Mouse (Mus musculus) layer of hippocampus, postnatal 36 days (tissue): ENCODE data around the gene Nfkb2. TPM values are rescaled to one million over a fixed set of nuclear protein-coding genes. Genes with fewer than 3 reads are reported as not detected.

Experiments used
- DNase-seq, 2 experiments: peaks; one replicate each; pipeline ENCODE4 v3.0.0; 2022
- total RNA-seq, 2 experiments: library from RNA; stranded (reverse); gene quantifications; 2 replicates each; pipeline ENCODE4 v1.2.3; 2021

Nfkb2 gene
- total RNA-seq, 2 experiments from 2014 or later = 1.9 to 3.2 TPM

GRCm38 (mm10) chr19:46308706-46309435 lies 4.8 kb downstream of the Nfkb2 start:
- peak; percentile 85 to 87 for DNase-seq

GRCm38 (mm10) chr19:46309651-46310305 lies 5.7 kb downstream of the Nfkb2 start:
- DNase-seq = peak in 1 of 2 experiments; percentile 15

- no peak for DNase-seq
These were observed 6.3 kb downstream of the Nfkb2 start for GRCm38 (mm10) chr19:46310312-46310865.

GRCm38 (mm10) chr19:46311341-46311740 lies 7.2 kb downstream of the Nfkb2 start:
- no peak for DNase-seq

GRCm38 (mm10) chr19:46312566-46312965 lies 8.4 kb downstream of the Nfkb2 start:
- DNase-seq = no peak

- DNase-seq = no peak
These were observed 9.0 kb downstream of the Nfkb2 start for GRCm38 (mm10) chr19:46313116-46313515.

GRCm38 (mm10) chr19:46313591-46313990 lies 9.5 kb downstream of the Nfkb2 start:
- no peak for DNase-seq

- DNase-seq = no peak
These were observed 10.1 kb downstream of the Nfkb2 start for GRCm38 (mm10) chr19:46314151-46314601.

GRCm38 (mm10) chr19:46314872-46315742 lies 11.0 kb downstream of the Nfkb2 start:
- DNase-seq = no peak

GRCm38 (mm10) chr19:46315752-46316610 lies 11.9 kb downstream of the Nfkb2 start:
- peak; percentile 7 to 9 for DNase-seq

GRCm38 (mm10) chr19:46316846-46317545 lies 12.9 kb downstream of the Nfkb2 start:
- DNase-seq = peak; percentile 76 to 79

- DNase-seq = peak in 1 of 2 experiments; percentile 18
These were observed 13.4 kb downstream of the Nfkb2 start for GRCm38 (mm10) chr19:46317546-46317885.

- peak; percentile 73 to 74 for DNase-seq
These were observed 13.9 kb downstream of the Nfkb2 start for GRCm38 (mm10) chr19:46318031-46318471.

GRCm38 (mm10) chr19:46318586-46319378 lies 14.7 kb downstream of the Nfkb2 start:
- peak; percentile 89 to 90 for DNase-seq

- DNase-seq = no peak
These were observed 16.1 kb downstream of the Nfkb2 start for GRCm38 (mm10) chr19:46320076-46320785.

- peak; percentile 62 to 72 for DNase-seq
These were observed 17.2 kb downstream of the Nfkb2 start for GRCm38 (mm10) chr19:46321101-46321943.

GRCm38 (mm10) chr19:46322144-46322995 lies 18.2 kb downstream of the Nfkb2 start:
- DNase-seq = no peak
